Mouse (Mus musculus) limb, embryonic 15.5 days (tissue): ENCODE results near the gene Ankrd34c. TPM values are rescaled to one million over a fixed set of nuclear protein-coding genes. Genes with fewer than 3 reads are reported as not detected.

Experiments used
- polyA plus RNA-seq: library from polyadenylated mRNA; unstranded; fragments of >200 nt; fragmentation: Nextera tagmentation; extraction: Ambion mirVana; gene quantifications from 2 replicates; pipeline ENCODE4 v1.2.1, GENCODE M21; 2015

The Ankrd34c gene
- polyA plus RNA-seq, 1 experiment from 2014 or later: 0.05 TPM

Other genes starting within 250 kb of the Ankrd34c start
- gene Minar1, start 115.3 kb downstream of the Ankrd34c start, polyA plus RNA-seq: 0.26 and 0.27 TPM in 2 replicates
- 178 and 197 TPM in 2 replicates for gene Tmed3, start 33.4 kb downstream of the Ankrd34c start, polyA plus RNA-seq
- gene Rasgrf1, start 171.4 kb upstream of the Ankrd34c start, polyA plus RNA-seq: 0.46 and 0.58 TPM in 2 replicates